Mouse (Mus musculus) kidney, adult 2 months (tissue): ENCODE measurements at regions not wholly inside any gene's neighbourhood (a gene's known extent, or its start where the extent isn't known, plus 50 kb on each side); places are given as distances from the start of the nearest gene placed in this dataset.

ENCODE experiments used
- DNase-seq: peaks from one replicate; pipeline ENCODE4 v3.0.0; 2021
- H3K27ac ChIP-seq: fragments of 200-500 bp; 2 replicates; pipeline ENCODE4 v1.5.1; 2012; ENCODE audit warnings: low read depth, low read length, control low read depth, inconsistent platforms; ENCODE audit not compliant: insufficient read depth
- H3K27me3 ChIP-seq: fragments of 200-500 bp; replicated peaks from 2 replicates; pipeline ENCODE4 v1.6.1; 2012; ENCODE audit warnings: mild to moderate bottlenecking, moderate library complexity, low read length, inconsistent platforms; ENCODE audit not compliant: control insufficient read depth, insufficient read depth
- H3K36me3 ChIP-seq: fragments of 200-500 bp; 2 replicates; pipeline ENCODE4 v1.6.1; 2012; ENCODE audit warnings: mild to moderate bottlenecking, moderate library complexity, low read length, inconsistent platforms; ENCODE audit not compliant: control insufficient read depth, insufficient read depth
- H3K4me1 ChIP-seq: fragments of 200-500 bp; 2 replicates; pipeline ENCODE4 v1.6.1; 2011; ENCODE audit warnings: low read length; ENCODE audit not compliant: control insufficient read depth, insufficient read depth
- H3K4me3 ChIP-seq: fragments of 200-500 bp; 2 replicates; pipeline ENCODE4 v1.5.1; 2011; ENCODE audit warnings: mild to moderate bottlenecking, low read depth, low read length, control low read depth; ENCODE audit not compliant: insufficient read depth
- CTCF ChIP-seq: fragments of 200-500 bp; conservative IDR thresholded peaks from 2 replicates; pipeline ENCODE4 v1.5.1; 2011; ENCODE audit warnings: low read depth, mild to moderate bottlenecking, control low read depth, low read length, moderate library complexity, mixed read lengths; ENCODE audit not compliant: insufficient read depth, insufficient read length
- POLR2A ChIP-seq: fragments of 200-500 bp; IDR thresholded peaks from one replicate; pipeline ENCODE4 v1.6.1; 2011; ENCODE audit warnings: low read depth, low read length, control low read depth
- WGBS: fragments of 180-500 bp; shearing (Covaris S2); methylation state at CpG from one replicate; pipeline ENCODE4 v1.1.7; 2018; 5-methylcytosine and 5-hydroxymethylcytosine counted together

DNA sequence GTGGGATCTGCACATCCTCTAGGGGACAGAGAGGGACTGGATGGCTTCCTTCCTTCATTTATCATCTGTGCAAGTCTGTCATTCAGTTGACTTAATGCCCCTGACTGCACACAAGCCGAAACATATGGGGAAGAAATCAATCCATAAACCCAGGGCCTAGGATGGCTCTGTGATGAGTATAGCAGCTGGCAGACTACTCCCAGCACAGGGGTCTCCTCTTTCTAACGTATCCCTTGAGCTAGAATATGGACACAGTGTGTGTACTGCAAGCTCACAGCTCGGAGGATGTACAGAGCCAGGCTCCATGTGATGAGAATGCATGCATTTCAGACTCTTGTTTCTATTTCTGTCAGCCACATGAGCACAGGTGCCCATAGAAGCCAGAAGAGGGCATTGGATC lies 180.3 kb downstream of the Parn start:
- Histone ChIP-seq H3K27ac (no peak overlapping the region), H3K36me3 (no peaks in the 10 kb centered on the region), H3K27me3 (no peaks in the 10 kb centered on the region), H3K4me1 (no peaks in the 10 kb centered on the region), H3K4me3 (no peak overlapping the region)
- TF ChIP-seq POLR2A, result no peak
- TF ChIP-seq CTCF, result no peak
- WGBS, result 52% methylated on average over 3 of the region's 3 CpGs
- DNase-seq, result no peak

DNA sequence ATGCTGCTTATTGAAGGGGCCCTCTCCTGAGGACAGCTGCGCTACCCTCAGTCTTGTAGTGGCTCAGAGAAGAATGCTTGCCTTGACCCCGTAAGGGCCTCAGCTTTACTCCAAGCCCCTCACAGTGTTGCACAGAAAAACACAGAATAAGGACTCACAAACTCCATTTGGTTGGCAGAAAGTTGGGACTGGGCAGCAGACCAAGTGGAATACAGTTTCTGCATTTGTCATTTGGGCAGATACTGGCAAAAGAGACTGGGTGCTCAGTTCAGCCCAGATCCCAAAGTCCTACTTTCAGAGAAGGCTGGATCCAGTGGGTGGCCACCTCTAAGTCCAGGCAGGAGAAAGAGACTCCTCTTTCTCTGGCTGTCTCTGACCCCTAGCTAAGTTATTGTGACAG lies 181.4 kb downstream of the Parn start:
- no peaks in the 10 kb centered on the region for H3K36me3 ChIP-seq
- TF ChIP-seq POLR2A, result no peak
- no peak for TF ChIP-seq CTCF
- H3K4me1 ChIP-seq, result no peaks in the 10 kb centered on the region
- no peak for DNase-seq
- H3K27ac ChIP-seq, result no peak overlapping the region
- H3K27me3 ChIP-seq, result no peaks in the 10 kb centered on the region
- 92% methylated on average over 2 of the region's 2 CpGs for WGBS
- H3K4me3 ChIP-seq, result no peak overlapping the region

DNA sequence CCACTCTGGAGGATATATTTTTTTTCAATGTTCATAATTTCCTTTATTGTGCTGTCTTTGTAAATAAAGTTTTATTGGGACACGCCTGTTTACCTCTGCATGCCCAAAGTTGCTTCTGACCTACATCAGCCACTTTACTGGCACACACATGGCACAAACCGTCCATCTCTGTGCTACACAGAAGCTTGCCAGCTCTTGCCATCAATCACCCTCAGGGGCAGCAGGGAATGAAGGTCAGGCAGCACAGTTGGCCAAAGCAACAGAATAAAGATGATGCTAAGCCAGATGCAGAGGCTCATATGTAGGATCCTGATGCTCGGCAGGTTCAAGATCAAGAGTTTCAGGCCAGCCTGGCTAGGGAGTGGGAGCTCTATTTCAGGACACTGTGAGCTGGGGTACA lies 187.7 kb downstream of the Parn start:
- DNase-seq, result no peak
- no peak for TF ChIP-seq CTCF
- TF ChIP-seq POLR2A, result no peak
- Histone ChIP-seq H3K4me3 (no peak overlapping the region), H3K27ac (no peak overlapping the region), H3K36me3 (no peaks in the 10 kb centered on the region), H3K27me3 (no peaks in the 10 kb centered on the region), H3K4me1 (no peaks in the 10 kb centered on the region)
- 76% methylated on average over 3 of the region's 3 CpGs for WGBS

DNA sequence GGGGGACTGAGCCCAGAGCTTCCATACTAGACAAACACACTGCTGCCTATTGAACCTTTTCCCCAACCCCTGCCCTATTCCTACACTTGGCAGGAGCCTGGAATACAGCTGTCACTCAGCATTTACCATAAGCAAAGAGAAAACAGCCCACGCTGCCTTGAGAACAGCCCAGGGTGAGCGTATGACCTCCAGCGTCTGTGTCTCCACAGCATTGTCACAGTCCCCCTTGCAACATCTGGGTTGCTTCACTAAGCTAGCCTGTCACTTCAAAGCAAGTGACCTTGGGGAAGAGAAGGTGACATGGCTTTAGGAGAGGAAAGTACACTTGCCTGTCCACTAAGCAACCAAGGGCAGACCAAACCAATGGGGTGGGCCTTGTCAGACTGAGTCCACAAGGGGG lies 191.3 kb downstream of the Parn start:
- TF ChIP-seq CTCF, result no peak
- no peak for TF ChIP-seq POLR2A
- Histone ChIP-seq H3K4me1 (no peaks in the 10 kb centered on the region), H3K4me3 (no peak overlapping the region), H3K27me3 (no peaks in the 10 kb centered on the region), H3K27ac (no peak overlapping the region), H3K36me3 (no peaks in the 10 kb centered on the region)
- WGBS, result 83% methylated on average over 3 of the region's 3 CpGs
- no peak for DNase-seq

DNA sequence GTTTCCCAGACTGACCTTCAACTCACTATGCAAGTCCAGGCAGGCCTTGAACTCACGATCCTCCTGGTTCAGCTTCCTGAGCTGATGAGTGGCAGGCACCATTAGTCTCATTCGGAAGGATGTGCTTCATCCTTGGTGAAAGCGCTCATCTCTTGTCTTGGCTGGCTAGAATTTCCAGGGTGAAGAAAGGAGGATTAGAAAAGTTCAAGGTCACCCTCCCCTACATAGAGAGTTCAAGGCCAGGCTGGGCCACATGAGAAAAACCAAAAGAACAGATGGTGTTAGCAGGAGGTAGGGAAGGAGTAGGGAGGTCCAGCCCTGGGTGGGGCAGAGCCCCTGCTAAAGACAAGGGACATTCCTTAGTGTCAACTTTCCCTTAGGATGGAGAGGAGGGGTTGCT lies 193.0 kb downstream of the Parn start:
- Histone ChIP-seq H3K27ac (no peak overlapping the region), H3K4me1 (no peaks in the 10 kb centered on the region), H3K4me3 (no peak overlapping the region), H3K36me3 (no peaks in the 10 kb centered on the region), H3K27me3 (no peaks in the 10 kb centered on the region)
- WGBS, result 87% methylated on average over 3 of the region's 3 CpGs
- no peak for DNase-seq
- TF ChIP-seq POLR2A, result no peak
- no peak for TF ChIP-seq CTCF

DNA sequence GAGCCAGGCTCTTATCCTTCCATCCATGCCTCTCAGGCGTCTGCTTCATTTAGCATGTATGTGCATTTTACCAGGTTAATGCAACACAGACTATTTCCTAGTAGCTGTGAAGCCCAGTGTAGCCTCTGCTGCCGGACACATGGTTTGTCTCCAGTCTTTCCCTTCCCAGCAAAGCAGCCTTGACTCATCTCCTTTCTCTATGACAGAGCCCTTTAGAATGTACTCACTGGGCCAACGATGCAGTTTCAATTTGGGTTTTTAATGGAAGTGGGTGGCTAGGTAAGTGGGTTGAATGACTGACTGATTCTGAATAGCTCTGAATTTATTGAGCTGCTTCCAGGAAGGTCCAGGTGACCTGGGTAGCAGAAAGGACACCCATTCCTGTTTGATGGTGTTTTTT lies 193.7 kb downstream of the Parn start:
- no peaks in the 10 kb centered on the region for H3K36me3 ChIP-seq
- no peak overlapping the region for H3K4me3 ChIP-seq
- H3K27ac ChIP-seq, result no peak overlapping the region
- no peak for DNase-seq
- TF ChIP-seq CTCF, result no peak
- TF ChIP-seq POLR2A, result no peak
- H3K27me3 ChIP-seq, result no peaks in the 10 kb centered on the region
- no peaks in the 10 kb centered on the region for H3K4me1 ChIP-seq
- WGBS, result 83% methylated on average over 3 of the region's 3 CpGs

DNA sequence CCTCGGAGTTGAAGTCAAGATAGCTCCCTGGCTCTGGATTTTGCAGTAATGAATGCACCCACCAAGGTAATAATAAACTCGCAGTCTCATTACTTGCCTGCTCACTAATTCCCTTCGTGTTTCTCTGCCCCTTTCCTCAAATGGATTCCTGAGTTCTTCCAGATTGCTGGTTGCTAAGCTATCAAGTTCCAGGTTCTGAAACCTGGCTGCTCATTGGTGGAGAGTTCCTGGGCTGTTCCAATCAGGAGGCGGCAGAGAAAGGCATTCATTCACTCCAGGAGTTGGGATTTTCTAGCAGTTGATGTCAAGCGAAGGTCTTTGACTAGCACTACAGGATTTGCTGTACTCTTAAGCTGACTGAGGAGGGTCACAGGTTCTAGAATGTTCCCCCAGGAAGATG lies 200.8 kb downstream of the Parn start:
- H3K4me1 ChIP-seq, result no peaks in the 10 kb centered on the region
- H3K4me3 ChIP-seq, result no peak overlapping the region
- DNase-seq, result peak; percentile 29
- 29% methylated on average over 5 of the region's 5 CpGs for WGBS
- no peak overlapping the region for H3K27ac ChIP-seq
- no peaks in the 10 kb centered on the region for H3K36me3 ChIP-seq
- no peak for TF ChIP-seq CTCF
- TF ChIP-seq POLR2A, result no peak
- H3K27me3 ChIP-seq, result no peaks in the 10 kb centered on the region
